Mouse (Mus musculus) thymus, postnatal 14 days (tissue): ENCODE results near the gene Zfyve1.

ENCODE experiments used
- DNase-seq: peaks from one replicate; pipeline ENCODE4 v3.0.0; 2021

Gene Zfyve1

DNA sequence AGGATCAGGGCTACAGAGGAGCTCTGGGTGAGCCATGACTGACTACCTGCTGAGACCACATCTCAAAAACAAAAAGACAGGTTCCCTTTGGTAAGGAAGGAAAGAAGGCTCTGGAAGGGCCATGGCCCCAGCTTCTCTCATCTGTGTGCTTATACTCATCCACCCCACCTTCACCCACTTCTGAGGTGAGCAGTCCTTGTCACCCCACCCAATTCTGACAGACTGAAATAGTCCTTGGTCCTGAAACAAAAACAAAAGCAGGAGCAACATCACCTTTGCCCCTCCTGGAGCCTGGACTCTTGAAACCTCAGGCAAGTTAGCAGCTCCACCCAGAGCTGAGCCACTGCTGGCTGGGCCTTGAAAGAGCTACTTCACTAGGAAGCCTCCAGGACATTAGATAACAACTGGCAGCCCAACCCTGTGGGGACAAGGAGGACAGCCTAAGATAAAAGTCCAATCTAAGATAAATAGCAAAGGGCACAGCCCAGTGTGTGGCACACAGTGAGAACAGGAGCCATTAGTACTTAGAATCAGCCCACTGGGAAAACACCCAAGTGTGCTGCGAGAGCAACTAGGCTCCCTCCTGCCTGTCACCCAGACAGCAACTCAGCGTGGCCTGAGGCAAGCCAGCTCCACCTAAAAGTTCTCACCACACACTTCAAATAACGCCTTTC lies 18.0 kb downstream of the Zfyve1 start:
- no peak for DNase-seq

- no peak for DNase-seq
Observed at GRCm38 (mm10) chr12:83578356-83578755, 18.7 kb downstream of the Zfyve1 start.

DNA sequence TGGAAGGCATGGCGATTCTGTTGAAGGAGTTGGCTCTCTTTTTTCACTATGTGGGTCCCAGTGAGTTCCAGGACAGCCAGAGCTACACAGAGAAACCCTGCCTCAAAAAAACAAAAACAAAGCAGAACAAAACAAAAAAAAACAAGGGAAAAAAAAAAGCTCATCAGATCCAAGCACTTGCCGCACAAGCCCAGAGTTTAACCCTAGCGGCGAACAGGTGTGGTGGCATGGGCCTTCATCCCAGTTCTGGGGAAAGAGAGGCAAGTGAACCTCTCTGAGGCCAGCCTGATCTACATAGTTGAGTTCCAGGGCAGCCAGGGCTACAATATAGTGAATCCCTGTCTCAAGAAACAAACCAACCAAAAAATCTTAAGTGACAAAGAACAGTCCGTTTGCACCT lies 19.6 kb downstream of the Zfyve1 start:
- no peak for DNase-seq

GRCm38 (mm10) chr12:83572717-83573116 lies 24.3 kb downstream of the Zfyve1 start:
- DNase-seq = no peak

- DNase-seq = no peak
Observed at GRCm38 (mm10) chr12:83569866-83570265, 27.2 kb downstream of the Zfyve1 start.

DNA sequence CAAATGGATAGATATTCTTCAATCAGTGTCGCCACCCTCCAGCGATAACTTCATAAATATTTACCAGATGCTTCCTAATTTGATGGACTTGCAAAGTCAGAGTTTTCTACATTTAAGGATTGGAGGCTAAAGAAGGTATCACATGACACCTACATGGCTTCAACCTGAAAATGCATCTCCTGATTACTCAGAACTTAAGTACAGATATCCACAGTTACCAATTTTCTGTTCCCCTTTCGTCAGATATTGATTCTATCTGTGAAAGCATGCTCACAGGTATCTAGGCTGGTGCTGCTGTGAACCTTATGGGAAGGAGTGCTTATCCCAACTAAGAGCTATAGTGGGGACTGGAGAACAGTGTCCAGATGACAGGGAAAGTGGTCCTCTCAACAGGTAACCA lies 34.4 kb downstream of the Zfyve1 start:
- DNase-seq = no peak

DNA sequence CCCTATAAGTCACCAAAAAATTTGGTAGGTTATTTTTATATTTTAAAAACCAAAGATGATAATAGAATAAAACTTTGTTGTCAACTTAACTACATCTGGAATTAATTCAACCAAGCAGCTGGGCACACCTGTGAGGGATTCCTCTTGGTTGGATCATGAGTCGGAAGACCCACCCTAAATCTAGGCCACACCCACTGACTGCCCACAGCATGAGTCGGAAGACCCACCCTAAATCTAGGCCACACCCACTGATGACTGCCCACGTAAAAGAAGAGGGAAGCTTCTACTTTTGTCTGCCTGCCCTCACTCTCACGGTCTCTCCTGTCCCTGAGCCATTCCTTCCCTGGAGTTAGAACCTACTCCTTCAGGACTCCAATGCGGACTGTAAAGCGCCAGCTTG lies 36.8 kb downstream of the Zfyve1 start:
- no peak for DNase-seq

DNA sequence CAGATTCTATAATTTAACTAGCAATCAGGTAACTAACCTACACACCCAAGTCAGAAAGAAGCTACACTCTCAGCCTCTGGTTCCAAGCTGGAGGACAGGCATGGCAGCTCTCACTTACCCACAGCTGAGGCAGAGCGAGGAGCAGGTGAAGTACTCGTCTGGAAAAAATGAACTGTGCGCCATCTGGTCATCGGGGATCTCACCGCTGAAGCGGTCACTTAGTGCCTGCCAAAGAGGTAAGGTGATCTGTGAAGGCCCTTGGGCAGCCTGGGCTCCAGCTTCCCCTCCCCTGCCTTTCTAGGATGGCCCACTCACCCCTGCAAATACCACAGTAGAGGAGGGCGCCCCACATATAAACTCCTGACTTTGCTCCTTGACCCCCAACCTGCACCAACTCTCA lies 38.5 kb downstream of the Zfyve1 start:
- no peak for DNase-seq

DNA sequence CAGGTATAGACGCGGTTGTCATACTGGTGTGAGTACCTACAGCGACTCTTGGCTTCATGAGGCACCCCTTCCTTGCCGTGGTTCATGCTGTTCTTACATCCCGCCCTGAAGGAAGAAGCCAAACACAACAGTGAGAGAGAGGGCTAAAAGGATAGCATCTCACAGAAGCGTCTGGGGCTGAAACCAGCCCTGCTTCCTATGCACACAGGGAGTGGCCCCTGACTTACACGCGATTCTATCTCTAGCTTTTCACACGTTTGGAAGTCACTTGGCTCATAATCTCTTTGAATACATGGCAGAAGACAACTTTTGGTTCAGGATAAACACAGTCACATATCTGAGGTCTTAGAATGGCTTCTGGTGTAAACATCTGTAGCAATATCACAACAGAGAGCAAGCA lies 41.4 kb downstream of the Zfyve1 start:
- DNase-seq = no peak

DNA sequence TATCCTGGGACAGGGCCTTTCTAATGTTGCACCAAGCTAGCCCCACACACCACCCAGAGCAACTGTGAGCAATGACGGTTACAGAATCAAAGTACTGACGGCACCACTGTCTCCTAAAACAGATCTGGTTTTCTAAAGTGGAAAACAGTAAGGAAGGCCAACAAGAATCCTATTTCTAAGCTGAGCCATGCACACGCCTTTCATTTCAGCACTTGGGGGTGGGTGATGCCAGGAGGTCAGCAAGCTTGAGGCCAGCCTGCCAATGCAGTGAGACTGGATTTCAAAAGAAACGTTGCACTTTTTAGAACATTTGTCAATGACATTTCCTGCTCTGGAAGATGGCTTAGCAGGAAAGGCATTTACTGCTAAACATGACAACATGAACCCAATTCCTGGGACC lies 43.2 kb downstream of the Zfyve1 start:
- DNase-seq = no peak

DNA sequence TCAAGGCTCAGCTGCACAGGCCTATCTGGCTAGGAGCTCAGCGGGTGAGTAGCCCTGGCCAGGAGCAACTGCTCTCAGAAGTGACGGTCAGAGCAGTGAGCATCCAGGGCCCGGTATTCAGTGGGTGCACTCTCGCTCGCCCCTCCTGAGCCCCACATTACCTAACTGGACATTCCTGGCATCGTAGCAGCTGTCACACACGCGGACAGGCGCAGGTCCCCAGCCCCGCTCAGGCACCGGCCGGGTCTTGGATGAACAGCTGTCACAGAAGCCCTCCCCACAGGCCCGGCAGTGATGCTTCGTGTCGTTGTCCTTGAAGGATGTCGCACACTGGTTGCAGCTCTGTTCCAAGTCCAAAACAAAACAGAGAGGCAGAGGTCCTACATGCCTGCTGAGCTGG lies 45.7 kb downstream of the Zfyve1 start:
- DNase-seq = no peak

DNA sequence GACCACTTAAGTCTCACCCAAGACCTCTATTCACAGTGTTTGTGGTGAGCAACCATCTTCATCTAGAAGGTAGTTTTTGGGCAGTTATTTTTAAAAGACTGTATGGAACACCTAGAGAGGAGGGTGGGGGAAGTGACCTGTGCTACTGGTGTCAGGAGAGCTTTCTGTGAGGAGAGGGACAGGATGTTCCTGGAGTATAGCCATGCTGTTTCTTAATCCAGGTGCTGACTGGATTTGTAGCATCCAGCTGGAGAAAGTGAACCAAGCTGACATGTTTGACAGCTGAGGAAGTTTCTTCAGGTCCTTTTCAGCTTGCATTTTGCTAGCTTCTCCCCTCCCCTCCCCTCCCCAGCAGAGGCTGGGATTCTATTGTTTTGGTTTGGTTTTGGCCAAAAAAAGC lies 52.2 kb downstream of the Zfyve1 start:
- no peak for DNase-seq

GRCm38 (mm10) chr12:83543997-83544396 lies 53.0 kb downstream of the Zfyve1 start:
- DNase-seq = no peak

- no peak for DNase-seq
Observed at GRCm38 (mm10) chr12:83536039-83536438, 61.0 kb downstream of the Zfyve1 start.

- no peak for DNase-seq
Observed at GRCm38 (mm10) chr12:83535428-83535827, 61.6 kb downstream of the Zfyve1 start.

DNA sequence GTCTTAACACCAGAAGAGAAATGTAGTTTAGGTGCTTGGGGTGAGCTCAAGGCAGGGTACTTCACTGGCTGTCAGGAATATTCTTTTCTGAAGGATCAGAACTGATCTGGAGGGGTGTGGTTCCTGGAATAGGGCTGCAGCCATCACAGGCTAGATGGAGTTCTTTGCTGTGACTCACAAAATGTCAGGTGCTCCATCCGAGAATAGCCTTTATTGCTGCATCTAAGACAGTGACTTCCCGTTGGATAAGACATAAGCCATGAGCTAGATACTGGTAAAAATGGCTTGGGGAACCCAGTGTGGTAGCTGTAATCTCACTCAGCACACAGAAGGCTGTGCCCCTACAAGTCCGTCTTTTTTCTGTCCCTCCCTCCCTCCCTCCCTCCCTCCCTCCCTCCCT lies 62.8 kb downstream of the Zfyve1 start:
- no peak for DNase-seq

DNA sequence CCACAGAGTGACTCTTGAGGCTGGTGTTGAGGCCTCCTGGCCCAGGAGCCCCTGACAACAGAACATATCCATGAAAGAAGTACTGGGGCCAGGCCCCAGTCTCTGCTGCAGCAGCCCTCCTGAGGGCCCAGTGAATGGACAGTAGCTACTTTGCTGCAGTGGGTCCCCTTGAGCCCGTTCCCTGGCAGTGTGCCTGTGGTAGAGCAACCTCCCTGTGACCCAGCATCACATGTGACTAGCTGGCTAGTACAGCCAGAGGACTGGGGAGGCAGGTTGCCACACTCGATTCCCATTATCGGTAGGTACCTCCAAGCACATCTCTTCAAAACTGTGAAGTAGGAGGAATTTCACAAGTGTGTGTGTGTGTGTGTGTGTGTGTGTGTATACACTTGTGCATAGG lies 64.1 kb downstream of the Zfyve1 start:
- DNase-seq = no peak

DNA sequence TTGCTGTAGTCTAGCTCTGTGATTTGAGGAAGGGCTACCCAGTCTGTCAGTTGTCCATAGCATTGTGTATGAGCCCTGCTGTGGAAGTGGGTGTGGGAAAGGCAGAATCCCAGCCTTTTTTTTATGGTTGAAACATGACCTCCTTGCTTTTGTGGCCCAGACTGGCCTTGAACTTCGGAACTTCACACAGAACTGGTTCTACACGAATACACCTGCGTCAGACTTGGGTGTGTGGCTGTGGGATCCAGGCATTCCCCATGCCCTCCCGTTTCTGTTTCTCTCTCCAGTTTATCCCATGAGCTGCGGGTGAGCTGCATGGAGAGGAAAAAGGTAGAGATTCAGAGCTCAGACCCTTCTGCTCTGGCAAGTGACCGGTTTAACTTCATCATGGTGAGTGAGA lies 65.0 kb downstream of the Zfyve1 start:
- no peak for DNase-seq

- no peak for DNase-seq
Observed at GRCm38 (mm10) chr12:83528665-83529064, 68.4 kb downstream of the Zfyve1 start.

GRCm38 (mm10) chr12:83527816-83528215 lies 69.2 kb downstream of the Zfyve1 start:
- DNase-seq = no peak

GRCm38 (mm10) chr12:83525822-83526544 lies 71.0 kb downstream of the Zfyve1 start:
- DNase-seq = no peak

GRCm38 (mm10) chr12:83524329-83524728 lies 72.7 kb downstream of the Zfyve1 start:
- DNase-seq = no peak

DNA sequence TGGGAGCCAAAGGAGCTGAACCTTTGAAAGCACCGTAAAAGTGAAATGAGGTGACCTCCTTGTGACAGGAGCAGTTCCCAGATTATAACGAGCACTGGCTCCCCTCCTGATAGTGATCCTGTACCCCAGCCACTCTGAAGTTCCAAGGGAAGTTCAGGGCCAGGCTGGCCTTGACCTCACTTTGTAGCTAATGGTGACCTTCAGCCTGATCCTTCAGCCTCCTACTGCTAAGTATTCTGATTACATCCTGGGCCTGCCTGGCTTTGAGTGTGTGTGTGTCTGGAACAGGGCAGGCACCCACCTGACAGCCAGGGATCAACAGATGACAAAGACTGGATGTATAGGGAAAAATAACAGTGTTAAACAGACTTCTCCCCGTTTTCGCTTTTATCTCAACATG lies 73.1 kb downstream of the Zfyve1 start:
- DNase-seq = no peak

GRCm38 (mm10) chr12:83523056-83523455 lies 74.0 kb downstream of the Zfyve1 start:
- no peak for DNase-seq

GRCm38 (mm10) chr12:83521083-83521482 lies 75.9 kb downstream of the Zfyve1 start:
- no peak for DNase-seq
